Mouse (Mus musculus) mouse embryonic stem cell (cell line): ENCODE measurements around the gene Pold4.

Experiments used
- in situ Hi-C, 2 experiments: fragments of 300-500 bp; cut with MboI; formaldehyde crosslinking; loops; 1 replicate in 1 of 2; 3 replicates in 1 of 2; pipeline ENCODE4 v1.14.3; 2019 to 2020; ENCODE audit warnings: low sequenced_read_pairs in 2 of 2, low pct_unique_long_range_greater_than_20kb in 1 of 2, mixed read lengths in 1 of 2; ENCODE audit not compliant: unreplicated experiment in 1 of 2

The Pold4 gene

DNA sequence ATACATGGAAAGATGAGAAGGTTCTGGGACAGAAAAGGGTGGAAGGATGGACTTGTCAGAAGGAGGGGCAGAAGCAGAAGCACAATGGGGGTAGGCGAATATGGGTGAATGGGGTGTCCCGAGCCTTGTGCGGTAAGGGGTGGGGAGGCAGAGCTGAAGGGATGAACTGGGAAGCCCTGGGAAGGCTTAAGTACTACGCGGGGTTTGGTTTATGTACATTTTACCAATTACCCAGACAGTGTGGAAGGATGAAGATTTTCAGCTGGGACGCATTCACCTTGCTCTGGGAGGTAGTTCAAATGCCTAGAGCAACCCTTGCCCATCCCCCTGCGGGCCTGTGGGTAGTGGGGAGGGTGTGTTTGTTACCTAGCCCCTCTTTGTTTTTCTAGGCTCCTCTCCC is 29.6 kb upstream of the Pold4 start:
- in situ Hi-C loops, result no loop called here

DNA sequence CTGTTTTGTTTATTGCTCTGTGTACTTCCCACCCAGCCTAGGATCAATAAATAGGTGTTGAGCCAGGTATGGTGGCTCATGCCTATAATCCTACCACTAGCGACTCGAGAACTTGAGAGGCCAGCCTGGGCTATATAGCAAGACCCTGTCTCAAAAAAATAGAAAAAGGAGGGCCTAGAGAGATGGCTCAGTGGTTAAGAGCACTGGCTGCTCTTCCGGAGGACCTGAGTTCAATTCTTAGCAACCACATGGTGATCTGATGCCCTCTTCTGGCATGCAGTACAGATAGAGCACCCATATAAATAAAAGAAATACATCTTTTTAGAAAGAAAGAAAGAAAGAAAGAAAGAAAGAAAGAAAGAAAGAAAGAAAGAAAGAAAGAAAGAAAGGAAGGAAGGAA is 28.6 kb upstream of the Pold4 start:
- in situ Hi-C loops, result no loop called here

- in situ Hi-C loops, result no loop called here
Observed at GRCm38 (mm10) chr19:4203604-4204326, 27.9 kb upstream of the Pold4 start.

GRCm38 (mm10) chr19:4204889-4205288 is 26.8 kb upstream of the Pold4 start:
- in situ Hi-C loops, result loop anchor here in 1 of 2 experiments (5.0 kb wide), 1 partner anchor 37 kb away; no protein-coding TSS in a partner anchor

- in situ Hi-C loops, result loop anchor here in 1 of 2 experiments (5.0 kb wide), 1 partner anchor 35 kb away; no protein-coding TSS in a partner anchor
Observed at GRCm38 (mm10) chr19:4206971-4207370, 24.7 kb upstream of the Pold4 start.

DNA sequence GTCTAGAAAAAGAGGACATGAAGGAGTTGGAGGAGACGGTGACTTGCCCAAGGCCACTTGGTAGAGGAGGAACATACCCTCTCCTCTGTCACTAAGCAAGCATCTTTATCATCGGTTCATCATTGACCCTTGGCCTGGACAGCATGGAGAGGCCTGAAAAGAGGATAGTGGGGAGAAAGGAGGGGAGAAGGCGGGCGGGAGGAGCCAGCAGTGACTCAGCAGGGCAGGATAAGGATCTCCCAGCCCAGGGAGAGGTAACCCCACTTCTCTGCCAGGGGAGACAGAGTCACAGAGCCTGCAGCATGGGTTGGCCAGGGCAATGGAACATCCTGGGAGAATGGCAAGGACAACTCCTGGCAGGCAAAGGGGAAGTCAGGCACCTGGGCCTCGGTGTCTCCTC is 23.1 kb upstream of the Pold4 start:
- in situ Hi-C loops, result loop anchor here in 1 of 2 experiments (5.0 kb wide), 1 partner anchor 34 kb away; no protein-coding TSS in a partner anchor

GRCm38 (mm10) chr19:4211891-4212588 is 19.7 kb upstream of the Pold4 start:
- in situ Hi-C loops, result no loop called here

GRCm38 (mm10) chr19:4213524-4213974 is 18.1 kb upstream of the Pold4 start:
- in situ Hi-C loops, result no loop called here

DNA sequence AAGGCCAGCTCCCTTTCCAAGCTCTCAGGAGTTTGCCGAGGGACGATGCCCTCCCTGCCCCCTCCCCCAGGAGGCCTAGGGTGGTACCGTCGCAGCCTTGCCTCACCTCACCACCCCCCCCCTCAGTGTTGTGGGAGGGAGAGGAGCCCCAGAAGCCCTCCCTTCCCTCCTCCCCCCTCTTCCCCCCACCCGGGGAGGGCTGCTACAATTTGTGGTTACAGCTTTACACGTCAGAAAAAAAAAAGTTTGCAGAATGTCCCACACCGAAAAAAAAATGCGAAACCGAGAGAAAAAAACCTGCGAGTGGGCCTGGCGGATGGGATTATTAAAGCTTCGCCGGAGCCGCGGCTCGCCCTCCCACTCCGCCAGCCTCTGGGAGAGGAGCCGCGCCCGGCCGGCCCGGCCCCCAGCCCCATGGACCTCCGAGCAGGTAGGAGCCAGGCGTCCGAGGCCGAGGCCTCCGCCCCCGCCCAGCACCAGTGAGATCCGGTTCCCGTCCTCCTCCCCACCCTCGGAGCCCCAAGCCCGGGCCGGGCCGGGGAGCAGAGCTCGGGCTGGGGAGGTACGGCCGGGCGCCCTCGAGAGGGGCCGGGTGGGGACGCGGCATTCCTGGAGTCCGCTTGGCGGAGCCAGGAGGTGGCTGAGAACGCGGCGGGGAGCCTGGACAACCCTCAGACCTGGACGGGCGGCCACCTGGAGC is 17.5 kb upstream of the Pold4 start, which contains the start of the genes Clcf1 and AC109138.7:
Clcf1 (plus strand) TSS at position 168 of the 700 bp plus-strand sequence.
AC109138.7 (plus strand) TSS at position 287 of the 700 bp plus-strand sequence.
- in situ Hi-C loops, result no loop called here

DNA sequence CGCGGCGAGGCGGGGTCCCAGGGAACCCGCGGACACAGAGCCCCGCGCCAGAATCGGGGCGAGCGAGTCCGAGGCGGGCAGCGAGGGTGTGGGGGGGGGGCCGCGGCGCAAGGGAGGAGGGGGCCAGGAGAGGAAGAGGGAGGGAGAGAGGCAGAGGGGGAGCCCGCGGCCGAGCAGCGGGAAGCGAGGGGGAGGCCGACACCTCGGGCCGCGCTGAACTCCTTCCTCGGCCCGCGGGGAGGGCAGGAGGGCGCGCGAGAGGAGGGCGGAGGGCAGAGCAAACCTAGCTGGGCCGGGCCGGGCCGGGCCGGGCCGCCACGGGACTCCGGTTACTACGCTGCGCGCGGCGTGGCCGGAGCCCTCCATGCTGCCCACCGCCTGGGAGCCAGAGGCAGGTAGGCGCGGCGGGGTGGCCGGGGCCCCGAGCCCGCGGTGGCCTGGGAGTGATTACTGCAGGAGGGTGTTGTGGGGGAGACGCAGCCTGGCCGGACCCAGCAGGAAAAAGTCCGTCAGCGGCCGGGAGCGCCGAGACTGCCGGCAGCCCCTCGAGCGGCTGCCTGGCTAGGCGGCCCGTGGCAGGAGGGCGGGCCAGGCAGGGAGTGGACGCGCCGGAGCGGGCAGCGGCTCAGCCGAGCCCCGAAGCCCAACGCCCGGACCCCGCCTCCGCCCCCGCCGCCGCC is 16.8 kb upstream of the Pold4 start:
- in situ Hi-C loops, result no loop called here

DNA sequence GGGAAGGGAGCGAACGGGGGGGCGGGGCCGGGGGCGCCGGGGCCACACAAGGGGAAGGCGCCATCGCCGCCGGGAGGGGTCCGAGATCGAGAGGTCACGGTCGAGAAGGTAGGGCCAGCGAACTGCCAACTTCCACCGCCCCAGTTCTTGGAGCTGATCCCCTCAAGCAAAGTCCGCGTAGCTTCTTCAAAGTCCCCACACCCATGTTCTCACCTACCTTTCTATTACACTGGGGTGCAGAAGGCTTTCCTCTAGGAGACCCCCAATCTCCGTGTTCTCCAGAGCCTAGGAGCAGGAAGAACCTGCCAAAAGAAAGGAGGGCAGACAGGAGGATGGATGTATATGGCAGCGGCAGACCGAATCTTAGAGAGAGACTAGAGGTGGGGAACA is 16.3 kb upstream of the Pold4 start:
- in situ Hi-C loops, result no loop called here

DNA sequence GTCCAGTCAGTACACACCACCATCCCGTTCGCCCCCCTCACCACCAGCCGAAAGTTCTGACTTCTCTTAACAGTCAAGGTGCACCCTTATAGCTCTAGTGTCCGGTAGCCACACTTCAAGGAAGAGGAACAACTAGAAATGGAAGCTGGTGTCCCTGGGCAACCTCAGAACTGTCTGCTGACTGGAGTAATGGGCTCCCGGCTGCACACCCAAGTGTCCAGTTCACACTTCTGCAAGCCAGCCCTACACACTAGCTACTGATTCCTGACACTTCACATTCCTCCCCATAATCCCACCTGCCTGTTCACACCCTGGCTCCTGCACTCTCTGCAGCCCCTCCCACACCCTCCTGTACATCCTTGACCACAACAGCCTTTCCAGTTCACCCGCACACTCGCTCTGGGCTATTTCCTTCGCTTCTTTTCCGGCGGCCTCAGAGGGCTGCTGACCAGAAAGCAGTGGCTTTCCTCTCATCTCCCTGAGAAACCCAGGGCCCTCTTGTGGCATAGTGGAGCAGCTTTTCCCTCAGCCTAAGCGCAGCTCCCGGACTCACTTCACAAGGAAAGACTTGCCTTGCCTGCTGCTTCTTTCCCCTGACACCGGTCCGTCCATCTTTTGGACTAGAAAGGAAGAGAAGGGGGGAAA is 15.5 kb upstream of the Pold4 start:
- in situ Hi-C loops, result no loop called here

DNA sequence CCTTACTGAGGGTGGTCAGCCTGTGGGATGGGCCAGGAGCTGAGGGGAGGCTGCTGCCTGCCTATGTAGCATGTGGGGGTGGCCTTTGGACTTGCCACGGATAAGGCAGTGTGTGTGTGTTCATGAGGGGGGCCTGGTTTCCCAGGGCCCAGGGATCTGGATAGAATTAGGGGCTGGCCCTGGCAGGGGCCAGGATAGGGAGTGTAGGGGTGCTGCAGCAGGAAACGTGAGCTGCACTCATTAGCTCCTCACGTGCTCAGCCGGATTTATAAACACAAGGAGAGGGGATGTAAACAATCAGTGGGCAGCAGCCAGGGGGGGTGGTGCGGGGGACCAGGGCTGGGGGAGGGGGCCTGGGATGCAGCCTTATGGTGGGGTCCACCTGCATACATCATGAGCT is 14.6 kb upstream of the Pold4 start:
- in situ Hi-C loops, result no loop called here

DNA sequence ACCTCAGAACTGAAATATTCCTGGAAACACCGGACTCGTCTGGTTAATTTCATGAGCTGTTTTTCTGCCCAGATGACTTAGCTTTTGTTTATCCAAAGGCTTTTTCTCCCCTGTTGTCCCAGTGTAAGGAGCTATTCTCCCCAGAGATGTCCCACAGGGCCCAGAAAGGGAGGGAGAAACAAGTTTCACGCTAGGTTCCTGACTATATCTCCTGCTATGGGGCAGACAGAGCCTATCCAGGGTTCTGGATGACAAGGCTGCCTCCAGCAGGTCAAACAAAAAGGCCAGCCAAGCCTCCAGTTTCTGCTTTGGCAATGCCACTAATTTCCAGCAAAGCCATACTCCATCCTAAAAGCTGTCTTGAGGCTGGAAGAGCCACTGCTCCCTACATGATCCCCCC is 13.8 kb upstream of the Pold4 start:
- in situ Hi-C loops, result no loop called here

DNA sequence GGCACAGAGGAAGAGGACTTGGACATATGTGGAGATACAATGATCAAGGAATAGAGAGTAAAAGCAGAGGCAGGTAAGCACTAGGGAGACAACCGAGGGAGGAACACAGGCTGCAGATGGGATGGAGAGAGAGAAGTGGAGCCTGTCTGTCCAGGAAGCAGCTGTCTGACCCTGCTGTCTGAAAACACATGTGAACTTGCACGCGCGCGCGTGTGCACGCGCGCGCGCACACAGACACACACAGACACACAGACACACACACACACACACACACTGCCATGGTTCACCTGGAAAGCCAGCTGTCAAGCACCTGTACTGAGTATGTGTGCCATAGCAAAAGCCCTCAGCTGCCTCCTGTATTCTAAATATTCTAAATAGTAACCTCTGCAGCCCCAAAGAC is 13.4 kb upstream of the Pold4 start:
- in situ Hi-C loops, result no loop called here

DNA sequence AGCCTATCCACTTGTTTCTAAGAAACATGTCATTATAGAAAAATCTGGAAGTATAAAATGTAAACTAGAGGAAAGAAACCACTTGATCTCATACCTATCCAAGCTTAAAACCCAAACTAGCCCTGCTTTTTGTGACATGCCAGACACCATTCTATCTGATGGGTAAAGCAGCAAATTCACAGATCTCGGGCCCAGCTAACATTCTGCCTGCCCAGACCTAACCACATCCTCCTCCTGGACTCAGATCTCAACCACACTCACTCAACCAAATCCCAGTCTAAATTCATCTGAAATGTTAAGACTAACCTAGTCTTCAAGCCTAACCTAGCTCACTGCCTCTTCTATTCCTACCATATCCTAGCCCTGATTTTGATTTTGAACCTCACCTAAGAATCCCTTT is 12.9 kb upstream of the Pold4 start:
- in situ Hi-C loops, result no loop called here

DNA sequence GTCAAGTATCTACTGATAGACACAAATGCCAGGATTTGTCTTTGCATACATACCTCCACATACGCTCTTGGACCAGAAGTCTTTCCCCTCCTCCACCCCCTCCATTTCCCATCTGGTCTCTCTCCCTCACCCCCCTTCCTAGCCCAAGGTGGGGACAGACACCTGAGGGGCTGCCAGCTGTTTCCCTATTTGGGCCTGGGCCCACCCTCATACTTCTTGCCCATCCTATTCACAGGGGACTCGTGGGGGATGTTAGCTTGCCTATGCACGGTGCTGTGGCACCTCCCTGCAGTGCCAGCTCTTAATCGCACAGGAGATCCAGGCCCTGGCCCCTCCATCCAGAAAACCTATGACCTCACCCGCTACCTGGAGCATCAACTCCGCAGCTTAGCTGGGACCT is 11.8 kb upstream of the Pold4 start:
- in situ Hi-C loops, result no loop called here

DNA sequence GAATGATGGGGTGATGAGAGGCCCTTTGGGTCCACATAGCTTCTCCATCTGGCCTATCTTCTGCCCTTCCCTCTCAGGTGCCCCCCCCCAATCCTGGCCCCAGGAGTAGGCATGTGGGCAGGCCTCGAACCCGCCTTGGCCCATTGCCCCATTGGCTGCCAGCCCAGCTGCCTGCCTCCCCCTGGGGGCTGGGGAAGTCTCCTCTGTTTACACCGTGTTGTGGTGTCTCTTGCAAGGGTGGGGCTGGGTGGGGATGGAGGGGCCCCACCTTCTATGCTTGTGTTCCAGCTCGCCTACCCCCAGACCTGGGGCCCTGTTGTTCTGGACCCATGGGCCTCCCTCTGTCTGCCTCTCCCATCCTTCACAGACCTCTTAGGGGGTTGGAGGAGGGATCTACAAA is 11.3 kb upstream of the Pold4 start:
- in situ Hi-C loops, result no loop called here
